Mouse (Mus musculus) ES-E14 (cell line): ENCODE results near the gene Rgs19.

Source experiments
- HCFC1 ChIP-seq: IDR thresholded peaks from 2 replicates; pipeline ENCODE4 v1.6.1; 2012; ENCODE audit warnings: low read length, inconsistent platforms, borderline replicate concordance; ENCODE audit not compliant: insufficient read depth
- MAFK ChIP-seq: IDR thresholded peaks from 2 replicates; pipeline ENCODE4 v1.6.1; 2014; ENCODE audit warnings: mild to moderate bottlenecking, low read depth, low read length, inconsistent platforms; ENCODE audit not compliant: insufficient read depth
- ZC3H11A ChIP-seq: IDR thresholded peaks from 2 replicates; pipeline ENCODE4 v1.6.1; 2012; ENCODE audit warnings: low read depth, mild to moderate bottlenecking, inconsistent platforms, low read length, borderline replicate concordance
- ZNF384 ChIP-seq: IDR thresholded peaks from 2 replicates; pipeline ENCODE4 v1.6.1; 2012; ENCODE audit warnings: low read depth, low read length, inconsistent platforms

DNA sequence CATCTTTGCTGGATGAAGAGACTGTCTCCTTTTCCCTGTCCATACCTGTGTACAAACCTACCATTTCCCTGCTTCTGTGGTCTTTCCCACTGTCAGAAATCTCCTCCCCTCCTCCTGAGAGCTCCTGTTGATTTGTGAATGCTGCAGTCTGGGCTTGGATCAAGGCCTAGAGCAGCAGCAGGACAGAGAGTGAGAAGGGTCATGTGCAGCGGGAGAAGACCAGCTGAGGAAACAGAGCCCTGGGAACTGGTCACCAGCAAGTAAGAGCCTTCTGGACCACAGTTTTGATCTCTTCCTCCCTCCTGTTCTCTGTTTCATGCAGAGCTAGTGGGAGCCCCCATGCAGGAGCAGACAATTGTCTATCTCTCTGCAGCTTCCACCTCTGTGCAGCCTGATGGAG, 2.0 kb upstream of the Rgs19 start:
- TF ChIP-seq ZNF384 (no peak), MAFK (no peak), HCFC1 (no peak), ZC3H11A (no peak)
